Mouse (Mus musculus) E14TG2a.4 (cell line): ENCODE data around the gene Pdia2.

Source experiments
- CTCF ChIP-seq: conservative IDR thresholded peaks from 2 replicates; pipeline ENCODE4 v1.5.1; 2014; ENCODE audit warnings: low read length
- NANOG ChIP-seq: IDR thresholded peaks from 2 replicates; pipeline ENCODE4 v1.6.1; 2014; ENCODE audit warnings: borderline replicate concordance, low read length, mixed read lengths
- POU5F1 ChIP-seq: IDR thresholded peaks from 2 replicates; pipeline ENCODE4 v1.6.1; 2014; ENCODE audit warnings: low read length, borderline replicate concordance

- TF ChIP-seq CTCF, result no peak
- no peak for TF ChIP-seq NANOG
- TF ChIP-seq POU5F1, result no peak
Observed at GRCm38 (mm10) chr17:26235077-26235815, 36.4 kb upstream of the Pdia2 start.
